Mouse (Mus musculus): ENCODE data around the gene Ccni. TPM values are rescaled to one million over a fixed set of nuclear protein-coding genes. Genes with fewer than 3 reads are reported as not detected.

Gene Ccni
- polyA plus RNA-seq, 1 experiment from 2014 or later, result 112 TPM

GRCm38 (mm10) chr5:93183311-93183710, 23.0 kb downstream of the Ccni start:
- Histone ChIP-seq H3K4me1 (replicated peaks; ENCODE audit: control insufficient read depth, insufficient read depth, low read length) (no peaks in the 10 kb centered on the region), H3K27ac (ENCODE audit: low read depth) (no peak overlapping the region), H3K9me3 (ENCODE audit: control insufficient read depth, low read length) (no peaks in the 10 kb centered on the region), H3K4me2 (ENCODE audit: low read length) (no peak overlapping the region), H3K9ac (ENCODE audit: low read length) (no peak overlapping the region), H3K27me3 (replicated peaks; ENCODE audit: control insufficient read depth, insufficient read depth, low read length) (no peaks in the 10 kb centered on the region), H3K4me3 (ENCODE audit: low read depth, low read length) (no peak overlapping the region), H3K36me3 (ENCODE audit: control insufficient read depth, insufficient read depth, low read length) (peaks cover 76% of the 10 kb centered on the region)
- DNase-seq (ENCODE audit: low spot score), result no peak
- WGBS, result 81% methylated on average over 6 of the region's 6 CpGs
- no peak for ATAC-seq (replicated peaks; ENCODE audit: low FRiP score, low TSS enrichment, low read depth)

GRCm38 (mm10) chr5:93180252-93180651, 26.0 kb downstream of the Ccni start:
- Histone ChIP-seq H3K4me2 (ENCODE audit: low read length) (no peak overlapping the region), H3K9me3 (ENCODE audit: control insufficient read depth, low read length) (no peaks in the 10 kb centered on the region), H3K27me3 (replicated peaks; ENCODE audit: control insufficient read depth, insufficient read depth, low read length) (no peaks in the 10 kb centered on the region), H3K4me3 (ENCODE audit: low read depth, low read length) (no peak overlapping the region), H3K4me1 (replicated peaks; ENCODE audit: control insufficient read depth, insufficient read depth, low read length) (no peaks in the 10 kb centered on the region), H3K27ac (ENCODE audit: low read depth) (no peak overlapping the region), H3K36me3 (ENCODE audit: control insufficient read depth, insufficient read depth, low read length) (peaks cover 71% of the 10 kb centered on the region), H3K9ac (ENCODE audit: low read length) (no peak overlapping the region)
- ATAC-seq (replicated peaks; ENCODE audit: low FRiP score, low TSS enrichment, low read depth) (no peak; the same call in 1 of the 2 replicates), DNase-seq (ENCODE audit: low spot score) (no peak)
- 63% methylated on average over 2 of the region's 2 CpGs for WGBS

GRCm38 (mm10) chr5:93178616-93179015, 27.7 kb downstream of the Ccni start:
- Histone ChIP-seq H3K4me2 (ENCODE audit: low read length) (no peak overlapping the region), H3K4me3 (ENCODE audit: low read depth, low read length) (no peak overlapping the region), H3K27ac (ENCODE audit: low read depth) (no peak overlapping the region), H3K27me3 (replicated peaks; ENCODE audit: control insufficient read depth, insufficient read depth, low read length) (no peaks in the 10 kb centered on the region), H3K9ac (ENCODE audit: low read length) (no peak overlapping the region), H3K4me1 (replicated peaks; ENCODE audit: control insufficient read depth, insufficient read depth, low read length) (no peaks in the 10 kb centered on the region), H3K36me3 (ENCODE audit: control insufficient read depth, insufficient read depth, low read length) (peaks cover 74% of the 10 kb centered on the region), H3K9me3 (ENCODE audit: control insufficient read depth, low read length) (no peaks in the 10 kb centered on the region)
- no peak for ATAC-seq (replicated peaks; ENCODE audit: low FRiP score, low TSS enrichment, low read depth)
- DNase-seq (ENCODE audit: low spot score), result no peak
- 82% methylated on average over 6 of the region's 6 CpGs for WGBS

GRCm38 (mm10) chr5:93174675-93175074, 31.6 kb downstream of the Ccni start:
- H3K36me3 ChIP-seq (ENCODE audit: control insufficient read depth, insufficient read depth, low read length), result peaks cover 86% of the 10 kb centered on the region
- DNase-seq (ENCODE audit: low spot score), result no peak
- H3K27ac ChIP-seq (ENCODE audit: low read depth), result no peak overlapping the region
- no peak overlapping the region for H3K9ac ChIP-seq (ENCODE audit: low read length)
- no peak overlapping the region for H3K4me2 ChIP-seq (ENCODE audit: low read length)
- 81% methylated on average over 6 of the region's 6 CpGs for WGBS
- H3K4me3 ChIP-seq (ENCODE audit: low read depth, low read length), result no peak overlapping the region
- no peaks in the 10 kb centered on the region for H3K27me3 ChIP-seq (replicated peaks; ENCODE audit: control insufficient read depth, insufficient read depth, low read length)
- no peaks in the 10 kb centered on the region for H3K4me1 ChIP-seq (replicated peaks; ENCODE audit: control insufficient read depth, insufficient read depth, low read length)
- ATAC-seq (replicated peaks; ENCODE audit: low FRiP score, low TSS enrichment, low read depth), result no peak
- no peaks in the 10 kb centered on the region for H3K9me3 ChIP-seq (ENCODE audit: control insufficient read depth, low read length)

GRCm38 (mm10) chr5:93172536-93172935, 33.8 kb downstream of the Ccni start:
- H3K27ac ChIP-seq (ENCODE audit: low read depth), result no peak overlapping the region
- no peak overlapping the region for H3K9ac ChIP-seq (ENCODE audit: low read length)
- H3K4me3 ChIP-seq (ENCODE audit: low read depth, low read length), result no peak overlapping the region
- H3K4me2 ChIP-seq (ENCODE audit: low read length), result no peak overlapping the region
- WGBS, result 87% methylated on average over 6 of the region's 6 CpGs
- ATAC-seq (replicated peaks; ENCODE audit: low FRiP score, low TSS enrichment, low read depth) (no peak), DNase-seq (ENCODE audit: low spot score) (peak; percentile 36)
- H3K4me1 ChIP-seq (replicated peaks; ENCODE audit: control insufficient read depth, insufficient read depth, low read length), result no peaks in the 10 kb centered on the region
- H3K9me3 ChIP-seq (ENCODE audit: control insufficient read depth, low read length), result no peaks in the 10 kb centered on the region
- H3K36me3 ChIP-seq (ENCODE audit: control insufficient read depth, insufficient read depth, low read length), result peaks cover 89% of the 10 kb centered on the region
- H3K27me3 ChIP-seq (replicated peaks; ENCODE audit: control insufficient read depth, insufficient read depth, low read length), result no peaks in the 10 kb centered on the region

- no peak overlapping the region for H3K4me3 ChIP-seq (ENCODE audit: low read depth, low read length)
- H3K4me1 ChIP-seq (replicated peaks; ENCODE audit: control insufficient read depth, insufficient read depth, low read length), result no peaks in the 10 kb centered on the region
- H3K9ac ChIP-seq (ENCODE audit: low read length), result no peak overlapping the region
- H3K27ac ChIP-seq (ENCODE audit: low read depth), result no peak overlapping the region
- peak; percentile 45 for DNase-seq (ENCODE audit: low spot score)
- no peak for ATAC-seq (replicated peaks; ENCODE audit: low FRiP score, low TSS enrichment, low read depth)
- WGBS, result 96% methylated on average over 15 of the region's 15 CpGs
- no peak overlapping the region for H3K4me2 ChIP-seq (ENCODE audit: low read length)
- no peaks in the 10 kb centered on the region for H3K27me3 ChIP-seq (replicated peaks; ENCODE audit: control insufficient read depth, insufficient read depth, low read length)
- H3K36me3 ChIP-seq (ENCODE audit: control insufficient read depth, insufficient read depth, low read length), result peaks cover 91% of the 10 kb centered on the region
- H3K9me3 ChIP-seq (ENCODE audit: control insufficient read depth, low read length), result no peaks in the 10 kb centered on the region
Observed at GRCm38 (mm10) chr5:93171420-93171819, 34.9 kb downstream of the Ccni start.

- H3K9me3 ChIP-seq (ENCODE audit: control insufficient read depth, low read length), result no peaks in the 10 kb centered on the region
- no peak overlapping the region for H3K4me2 ChIP-seq (ENCODE audit: low read length)
- DNase-seq (ENCODE audit: low spot score), result no peak
- H3K27me3 ChIP-seq (replicated peaks; ENCODE audit: control insufficient read depth, insufficient read depth, low read length), result no peaks in the 10 kb centered on the region
- H3K36me3 ChIP-seq (ENCODE audit: control insufficient read depth, insufficient read depth, low read length), result peaks cover 94% of the 10 kb centered on the region
- H3K4me1 ChIP-seq (replicated peaks; ENCODE audit: control insufficient read depth, insufficient read depth, low read length), result no peaks in the 10 kb centered on the region
- H3K9ac ChIP-seq (ENCODE audit: low read length), result no peak overlapping the region
- H3K4me3 ChIP-seq (ENCODE audit: low read depth, low read length), result no peak overlapping the region
- WGBS, result 91% methylated on average over 6 of the region's 6 CpGs
- H3K27ac ChIP-seq (ENCODE audit: low read depth), result no peak overlapping the region
- no peak for ATAC-seq (replicated peaks; ENCODE audit: low FRiP score, low TSS enrichment, low read depth)
Observed at GRCm38 (mm10) chr5:93168654-93169053, 37.6 kb downstream of the Ccni start.

GRCm38 (mm10) chr5:93167919-93168516, 38.3 kb downstream of the Ccni start:
- Histone ChIP-seq H3K9ac (ENCODE audit: low read length) (no peak overlapping the region), H3K4me1 (replicated peaks; ENCODE audit: control insufficient read depth, insufficient read depth, low read length) (no peaks in the 10 kb centered on the region), H3K4me2 (ENCODE audit: low read length) (no peak overlapping the region), H3K27me3 (replicated peaks; ENCODE audit: control insufficient read depth, insufficient read depth, low read length) (no peaks in the 10 kb centered on the region), H3K27ac (ENCODE audit: low read depth) (no peak overlapping the region), H3K4me3 (ENCODE audit: low read depth, low read length) (no peak overlapping the region), H3K36me3 (ENCODE audit: control insufficient read depth, insufficient read depth, low read length) (peaks cover 89% of the 10 kb centered on the region), H3K9me3 (ENCODE audit: control insufficient read depth, low read length) (no peaks in the 10 kb centered on the region)
- WGBS, result 93% methylated on average over 11 of the region's 11 CpGs
- ATAC-seq (replicated peaks; ENCODE audit: low FRiP score, low TSS enrichment, low read depth) (no peak), DNase-seq (ENCODE audit: low spot score) (peak; percentile 41)

GRCm38 (mm10) chr5:93163541-93163940, 42.8 kb downstream of the Ccni start:
- peaks cover 89% of the 10 kb centered on the region for H3K36me3 ChIP-seq (ENCODE audit: control insufficient read depth, insufficient read depth, low read length)
- H3K27ac ChIP-seq (ENCODE audit: low read depth), result no peak overlapping the region
- no peak for ATAC-seq (replicated peaks; ENCODE audit: low FRiP score, low TSS enrichment, low read depth)
- 90% methylated on average over 3 of the region's 3 CpGs for WGBS
- H3K4me3 ChIP-seq (ENCODE audit: low read depth, low read length), result no peak overlapping the region
- H3K9ac ChIP-seq (ENCODE audit: low read length), result no peak overlapping the region
- no peak overlapping the region for H3K4me2 ChIP-seq (ENCODE audit: low read length)
- no peaks in the 10 kb centered on the region for H3K27me3 ChIP-seq (replicated peaks; ENCODE audit: control insufficient read depth, insufficient read depth, low read length)
- no peak for DNase-seq (ENCODE audit: low spot score)
- H3K4me1 ChIP-seq (replicated peaks; ENCODE audit: control insufficient read depth, insufficient read depth, low read length), result no peaks in the 10 kb centered on the region
- H3K9me3 ChIP-seq (ENCODE audit: control insufficient read depth, low read length), result no peaks in the 10 kb centered on the region
